Mouse (Mus musculus) right cerebral cortex, postnatal 25 days (tissue): Measurements from ENCODE around the gene Gm9918.
"Not testable (repeated sequence)": the region's sequence is repeated elsewhere in the genome, so short reads cannot be mapped to it uniquely, and the experiment has no call there.

ENCODE experiments used
- DNase-seq: peaks from one replicate; pipeline ENCODE4 v3.0.0; 2022

Gene Gm9918

DNA sequence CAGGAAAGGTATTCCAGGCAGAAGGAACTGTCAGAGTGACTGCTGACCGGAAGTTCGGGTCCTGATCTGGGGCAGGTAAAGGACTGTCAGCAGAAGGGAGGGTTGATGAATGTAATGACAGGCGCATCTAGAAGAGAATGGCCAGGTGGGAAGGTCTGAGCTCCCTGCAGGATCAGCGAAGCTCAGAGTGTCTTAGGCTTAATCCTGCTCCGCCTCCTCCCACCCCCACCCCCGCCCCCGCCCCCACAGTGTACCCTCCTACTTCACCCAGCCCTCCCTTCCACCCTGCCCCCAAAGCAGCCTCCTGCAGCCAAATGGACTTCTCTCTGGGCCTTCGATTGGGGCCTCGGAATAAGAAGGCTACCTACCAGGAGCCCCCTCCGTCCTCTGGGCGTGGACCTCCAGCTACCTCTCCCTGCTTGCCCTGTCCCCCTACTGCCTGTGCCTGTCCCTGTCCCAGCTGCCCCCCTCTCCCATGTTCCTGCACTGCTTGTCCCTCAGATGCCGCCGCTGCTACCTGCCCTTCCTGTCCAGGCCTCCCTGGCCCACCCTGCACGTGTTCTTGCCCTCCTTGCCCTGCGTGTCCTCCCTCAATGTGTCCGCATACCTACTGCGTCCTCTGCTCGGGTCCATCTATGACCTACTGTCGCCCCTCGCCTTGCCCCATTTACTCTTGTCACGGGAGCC, at the start of gene Gm9918:
Gene Gm9918 (plus strand): TSS at position 290 of the 687 bp plus-strand sequence.
- no peak for DNase-seq

DNA sequence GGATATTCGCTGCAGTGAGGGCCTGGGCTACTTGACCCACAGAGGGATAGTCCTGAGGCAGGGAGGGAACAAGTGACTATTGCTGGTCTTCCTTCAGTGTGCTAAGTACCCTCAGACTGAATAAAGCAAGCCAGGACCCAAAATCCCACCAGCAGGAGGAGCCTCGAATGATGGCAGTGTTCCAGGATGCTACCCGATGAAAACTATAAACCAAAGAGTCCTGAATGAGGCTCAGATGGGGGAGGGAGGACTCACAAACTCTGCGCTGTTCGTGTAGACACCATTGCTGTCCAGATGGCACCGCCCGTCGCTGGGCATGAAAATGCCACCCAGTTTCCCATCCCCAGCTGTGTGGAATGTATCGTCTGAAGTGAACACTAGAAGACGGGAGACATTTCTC, 48.0 kb upstream of the Gm9918 start:
- DNase-seq: no peak

DNA sequence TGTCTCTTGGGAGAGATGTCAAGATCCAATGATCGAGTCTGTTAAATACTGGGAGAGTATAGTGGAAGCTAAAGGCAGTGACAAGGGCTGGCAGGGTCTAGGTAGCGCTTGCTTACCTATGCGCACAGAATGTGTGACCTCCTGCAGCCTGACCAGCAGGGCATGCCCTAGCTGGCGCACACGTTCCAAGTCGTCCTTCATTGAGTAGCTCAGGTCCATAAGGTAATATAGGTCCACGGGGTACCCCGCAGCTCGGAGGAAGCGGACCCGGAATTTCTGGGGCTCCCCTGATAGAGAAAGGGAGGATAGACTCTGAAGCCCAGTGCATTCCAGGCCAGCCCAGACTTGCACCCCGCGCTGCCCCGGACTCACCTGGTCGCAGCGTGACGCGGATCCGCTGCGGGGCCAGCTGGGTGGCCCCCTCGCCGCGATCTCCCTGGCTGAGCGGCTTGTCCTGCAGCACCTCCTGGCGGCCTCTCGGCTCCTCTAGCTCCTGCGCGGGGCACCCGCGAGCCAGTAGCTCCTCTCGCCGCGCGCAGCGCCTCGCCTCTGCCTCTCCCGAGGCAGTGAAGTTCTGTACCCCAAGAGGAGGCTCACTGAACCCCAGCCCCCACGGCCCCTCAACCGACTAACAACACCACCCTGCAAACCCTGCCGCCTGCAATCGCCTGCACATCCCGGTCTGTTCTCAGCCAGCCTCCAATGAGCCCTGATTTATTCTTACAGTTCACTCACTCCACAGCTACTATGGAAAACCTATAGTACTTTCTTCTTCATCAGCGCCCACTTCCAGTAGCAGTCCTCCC, 46.0 kb upstream of the Gm9918 start:
- DNase-seq: peak; percentile 84

DNA sequence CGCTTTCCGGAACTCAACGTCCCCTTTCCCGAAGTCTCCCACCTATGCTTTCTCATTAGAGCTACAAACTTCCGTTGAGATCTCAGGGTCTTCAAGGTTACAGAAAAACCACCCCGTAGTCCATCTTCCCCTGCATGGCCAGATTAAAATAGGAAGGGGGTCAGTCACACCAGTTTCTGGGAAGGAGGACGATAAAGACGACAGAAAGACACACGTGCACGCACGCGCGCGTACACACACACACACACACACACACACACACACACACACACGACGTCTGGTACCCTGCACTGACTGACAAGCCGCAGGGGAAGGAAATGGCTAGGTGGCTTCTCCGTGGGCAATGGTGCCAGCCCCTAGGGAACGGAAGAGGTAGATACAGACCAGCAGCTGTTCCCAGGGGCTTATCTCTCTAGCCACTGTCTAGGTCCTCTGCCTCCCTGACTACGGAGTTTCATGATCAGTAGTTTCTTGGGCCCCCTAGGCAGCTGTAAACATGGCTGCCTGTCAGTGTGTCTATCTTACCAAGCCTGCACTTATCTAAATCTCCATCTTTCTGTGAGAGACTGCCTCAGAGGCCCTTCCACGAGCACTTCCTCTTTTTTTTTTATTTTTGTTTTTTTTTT, 45.3 kb upstream of the Gm9918 start:
- DNase-seq: no peak

DNA sequence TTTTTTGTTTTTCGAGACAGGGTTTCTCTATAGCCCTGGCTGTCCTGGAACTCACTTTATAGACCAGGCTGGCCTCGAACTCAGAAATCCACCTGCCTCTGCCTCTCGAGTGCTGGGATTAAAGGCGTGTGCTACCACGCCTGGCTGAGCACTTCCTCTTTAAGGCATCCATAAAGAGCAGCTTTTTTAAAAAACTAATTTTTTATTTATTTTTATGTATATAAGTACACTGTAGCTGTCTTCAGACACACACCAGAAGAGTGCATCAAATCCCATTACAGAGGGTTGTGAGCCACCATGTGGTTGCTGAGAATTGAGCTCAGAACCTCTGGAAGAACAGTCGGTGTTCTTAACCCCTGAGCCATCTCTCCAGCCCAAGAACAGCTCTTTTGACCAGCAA, 44.7 kb upstream of the Gm9918 start:
- not testable (repeated sequence) for DNase-seq

DNA sequence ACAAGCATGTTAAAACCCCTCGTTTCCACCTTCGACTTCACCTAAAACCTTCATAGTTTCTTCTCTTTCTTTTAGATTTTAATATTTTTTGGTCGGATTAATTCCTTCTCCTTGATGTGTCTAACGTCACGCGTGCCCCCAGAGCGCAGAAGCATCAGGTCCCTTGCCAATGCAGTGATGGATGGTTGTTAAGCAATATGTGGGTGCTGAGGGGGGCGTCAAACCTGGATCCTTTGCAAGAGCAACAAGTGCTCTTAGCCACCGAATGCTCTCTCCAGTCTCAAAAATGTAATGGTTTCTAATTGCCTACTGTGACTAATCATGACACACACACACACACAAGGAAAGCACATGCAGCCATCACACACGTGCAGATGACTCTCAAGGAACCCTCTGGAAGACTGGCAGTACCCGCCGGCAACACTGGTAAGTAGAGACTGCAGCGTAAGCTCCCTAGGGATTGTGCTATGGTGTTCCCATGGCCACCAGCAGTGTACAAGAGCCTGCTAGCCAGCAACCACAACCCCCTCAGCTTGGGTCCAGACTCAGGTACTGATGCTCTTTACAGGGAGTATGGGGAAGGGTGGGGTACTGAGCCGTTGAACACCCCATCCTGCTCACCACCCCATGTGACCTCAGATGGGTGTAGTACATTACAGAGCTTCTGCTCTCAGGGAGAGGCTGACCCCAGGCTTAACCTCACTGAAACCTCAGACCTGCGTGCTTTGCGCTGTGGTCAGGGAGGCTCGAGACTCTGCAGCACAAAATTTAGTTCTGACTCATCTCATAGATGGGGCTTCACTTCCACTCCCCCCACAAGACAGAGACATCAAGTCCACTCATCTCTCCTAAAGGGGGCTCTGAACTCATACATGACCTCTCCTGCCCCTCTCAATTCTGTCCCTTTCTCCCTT, 39.7 kb upstream of the Gm9918 start:
- no peak for DNase-seq

DNA sequence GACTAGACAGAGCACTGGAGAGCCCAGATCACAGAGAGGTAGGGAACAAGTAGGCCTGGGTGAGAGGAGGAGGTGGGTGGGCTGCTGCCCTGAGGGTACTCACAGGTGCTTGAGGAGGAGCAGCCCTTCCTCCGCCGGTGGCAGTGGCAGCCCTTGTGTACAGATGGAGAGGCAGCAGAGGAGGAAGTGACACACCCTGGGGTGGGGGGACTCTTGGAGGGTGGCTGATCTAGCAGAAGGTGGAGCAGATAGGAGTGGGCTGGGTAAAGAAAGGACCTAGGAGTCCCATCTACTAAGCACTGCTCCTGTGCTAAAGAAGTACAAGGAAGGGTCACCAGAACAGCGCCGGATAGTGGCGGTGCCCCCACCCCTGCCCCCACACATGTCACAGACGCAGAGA, 38.6 kb upstream of the Gm9918 start, which contains the start of gene Itgb7:
Gene Itgb7 (minus strand): TSS at position 197 of the 400 bp plus-strand sequence.
- DNase-seq: no peak

DNA sequence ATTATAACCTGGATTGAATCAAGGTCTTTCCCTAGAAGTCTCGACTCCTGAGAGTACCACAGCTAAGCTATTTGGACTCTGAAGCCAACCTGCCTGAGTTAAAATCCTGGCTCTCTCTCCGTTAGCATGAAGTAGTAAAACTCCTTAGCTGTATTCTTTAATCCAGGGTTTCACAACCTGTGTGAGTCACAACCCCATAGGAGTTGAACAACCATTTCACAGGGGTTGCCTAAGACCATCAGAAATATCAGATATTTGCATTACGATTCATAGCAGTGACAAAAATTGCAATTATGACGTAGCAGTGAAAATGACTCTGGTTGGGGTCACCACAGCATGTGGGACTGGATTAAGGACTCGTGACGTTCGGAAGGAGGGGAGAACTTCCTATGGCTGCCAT, 37.6 kb upstream of the Gm9918 start:
- no peak for DNase-seq

DNA sequence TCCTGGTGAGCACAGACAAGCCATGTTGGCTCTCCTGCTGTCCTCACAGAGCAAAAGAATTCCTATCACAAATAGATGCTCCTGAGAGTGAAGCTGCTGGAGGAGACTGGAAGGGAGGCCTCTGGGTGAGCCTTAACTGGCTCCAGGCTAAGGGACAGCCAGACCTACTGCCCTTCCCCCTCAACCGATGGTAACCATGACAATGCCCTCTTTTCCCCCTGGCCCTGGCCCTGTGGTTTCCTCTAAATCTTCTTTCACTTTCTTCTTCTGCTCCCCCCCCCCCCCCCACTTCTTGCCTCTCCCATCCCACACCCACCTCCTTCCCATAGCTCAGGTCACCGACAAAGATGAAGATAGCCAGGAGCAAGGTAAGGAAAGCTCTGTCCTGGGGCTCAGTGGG, 36.5 kb upstream of the Gm9918 start:
- no peak for DNase-seq

DNA sequence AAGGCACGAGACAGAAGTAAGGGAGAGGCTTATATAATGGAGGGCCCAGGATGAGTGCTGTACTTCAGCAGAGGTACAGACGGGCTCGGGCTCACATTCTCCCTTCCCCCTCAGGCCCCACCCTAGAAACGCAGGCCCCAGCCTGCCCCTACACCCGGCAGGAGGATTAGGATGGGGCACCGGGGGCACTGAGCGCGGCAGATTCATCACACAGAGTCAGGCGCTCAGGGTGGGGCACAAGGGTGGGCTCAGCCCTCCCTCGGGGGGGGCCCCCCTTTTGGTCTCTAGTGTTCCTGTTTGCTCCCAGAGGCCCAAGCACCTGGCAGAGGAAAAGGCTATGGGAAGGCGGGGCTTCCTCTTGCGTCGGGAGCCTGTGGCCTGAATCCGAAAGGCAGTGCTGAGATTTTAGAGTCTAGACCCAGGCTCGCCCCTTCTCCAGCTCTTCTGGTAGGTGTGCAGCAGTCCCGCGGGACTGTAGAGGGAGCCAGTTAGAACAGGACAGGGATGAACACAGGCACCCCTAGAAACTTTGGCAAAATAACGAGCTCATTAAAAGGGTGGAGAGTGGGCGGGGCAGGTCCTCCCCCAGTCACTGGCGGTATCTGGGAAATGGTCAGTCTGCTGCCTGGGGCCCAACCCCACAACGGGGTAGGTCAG, 34.9 kb upstream of the Gm9918 start:
- no peak for DNase-seq

DNA sequence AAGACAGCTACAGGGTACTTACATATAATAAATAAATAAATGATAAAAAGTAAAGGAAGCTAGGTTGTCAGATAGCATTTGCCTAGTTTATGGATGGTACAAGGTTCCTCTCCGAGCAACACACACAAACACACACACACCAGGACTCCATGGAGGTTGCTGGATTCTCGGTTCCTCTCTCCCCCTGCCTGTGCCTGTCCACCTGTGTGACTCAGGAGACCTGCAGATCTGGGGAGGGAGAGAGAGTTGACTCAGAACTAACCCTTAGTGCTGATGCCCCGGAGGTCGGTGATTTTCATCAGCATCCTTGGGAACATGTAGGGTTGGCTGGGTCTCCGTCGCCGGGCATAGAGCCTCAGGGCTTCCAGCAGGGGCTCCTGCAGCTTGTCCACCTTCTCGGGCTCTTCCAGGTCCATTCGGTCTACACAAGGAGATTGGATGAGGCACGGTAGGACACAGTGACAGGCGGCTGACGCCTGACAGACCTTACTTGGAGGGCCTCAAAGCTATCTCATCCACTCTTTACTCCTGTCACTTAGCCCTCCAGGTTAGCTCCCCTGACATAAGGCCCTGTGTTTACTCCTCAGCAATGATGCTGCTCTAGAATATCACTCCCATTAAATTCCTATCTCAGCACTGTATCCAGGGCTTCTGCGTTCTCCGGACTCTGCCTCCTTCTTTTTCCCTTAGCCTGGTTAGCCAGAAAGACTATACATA, 31.7 kb upstream of the Gm9918 start:
- no peak for DNase-seq

DNA sequence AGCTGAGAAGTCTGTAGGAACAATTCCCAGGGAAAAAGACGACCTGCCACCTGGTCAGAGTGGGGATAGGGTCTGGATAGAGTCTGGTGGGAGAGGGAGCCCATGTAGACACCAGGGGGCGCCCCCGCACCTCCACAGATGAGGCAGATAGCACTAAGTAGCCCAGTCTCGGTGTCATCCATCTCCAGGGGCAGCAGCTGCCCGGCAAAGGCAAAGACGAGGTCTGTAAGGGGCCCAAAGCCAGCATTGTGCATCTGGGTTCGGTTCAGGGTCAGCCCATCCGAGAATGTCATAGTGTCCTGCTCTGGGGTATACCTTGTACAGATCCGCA, 31.1 kb upstream of the Gm9918 start:
- peak; percentile 62 for DNase-seq

DNA sequence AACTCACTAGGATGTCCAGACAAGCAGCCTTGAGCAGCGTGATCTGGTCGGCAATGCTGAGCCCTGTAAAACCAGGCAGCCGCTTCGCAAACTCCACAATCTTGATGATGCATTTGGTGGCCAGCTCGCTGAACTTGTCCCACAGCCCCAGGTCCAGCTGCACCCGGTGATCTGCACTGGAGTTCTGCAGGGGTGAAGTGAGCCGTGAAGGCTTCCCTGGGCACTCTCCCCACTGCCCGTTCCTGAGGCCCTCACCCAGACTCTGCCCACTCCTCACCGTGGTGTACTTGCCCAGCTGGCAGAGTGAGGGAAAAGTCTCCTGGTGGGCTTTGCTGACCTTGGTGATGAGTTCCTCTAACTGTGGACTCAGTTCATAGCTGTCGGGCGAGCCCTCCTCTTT, 30.5 kb upstream of the Gm9918 start:
- no peak for DNase-seq

DNA sequence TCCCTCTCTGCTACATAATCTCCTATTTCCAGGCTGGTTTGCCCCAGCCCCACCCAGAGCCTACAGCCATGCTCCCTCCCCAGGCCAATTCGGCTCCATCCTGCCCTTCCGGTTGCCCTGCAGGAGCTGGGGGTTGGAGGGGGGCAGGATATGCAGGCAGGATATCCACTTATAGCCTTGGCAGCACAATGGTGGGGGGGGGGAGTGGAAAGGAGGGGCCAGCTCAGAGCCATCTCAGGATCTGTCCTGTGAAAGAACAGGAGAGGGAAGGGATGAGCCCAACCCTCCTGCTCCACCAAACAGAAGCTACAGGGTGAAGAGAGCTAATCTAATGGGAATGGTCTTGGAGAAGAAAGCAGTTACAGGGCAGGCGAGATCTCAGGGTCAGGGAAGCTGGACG, 29.8 kb upstream of the Gm9918 start:
- DNase-seq: no peak

DNA sequence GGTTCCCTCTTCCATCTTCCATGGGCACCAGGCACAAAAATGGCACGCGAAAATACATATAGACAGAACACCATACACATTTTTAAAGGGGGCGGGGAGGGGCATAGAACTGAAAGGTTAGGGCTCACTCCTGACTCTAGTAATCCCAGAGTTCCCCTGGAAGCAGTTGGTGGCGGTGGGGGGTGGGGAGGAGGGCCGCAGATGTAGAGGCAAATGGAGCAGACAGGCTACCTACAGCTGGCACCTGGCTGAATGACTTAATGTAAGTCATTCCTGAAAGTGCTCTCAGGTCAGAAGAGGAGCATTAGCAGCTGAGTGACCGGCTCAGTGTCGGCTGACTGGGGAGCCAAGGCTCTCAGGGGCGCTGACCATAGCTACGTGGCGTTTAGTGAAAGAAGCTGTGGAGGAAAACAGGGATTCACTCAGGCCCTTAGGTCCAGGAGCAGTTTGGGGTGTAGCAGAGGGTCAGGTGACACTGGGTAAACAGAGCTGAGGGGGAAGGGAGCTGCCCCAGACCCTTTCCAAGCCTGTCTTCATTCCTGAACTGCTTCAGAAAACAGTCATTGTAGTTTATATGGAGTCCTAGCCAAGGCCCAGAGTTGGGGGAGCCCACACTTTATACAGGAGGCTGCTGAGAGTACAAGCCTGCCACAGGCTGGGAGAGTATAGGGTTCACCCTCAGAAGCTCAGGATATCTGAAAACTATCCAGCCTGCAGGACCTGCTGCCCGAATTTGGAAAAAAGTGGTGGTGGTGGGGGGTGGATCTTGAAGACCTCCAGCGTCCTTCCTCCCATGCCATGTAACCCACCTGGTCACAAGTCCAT, 27.7 kb upstream of the Gm9918 start:
- DNase-seq: no peak

DNA sequence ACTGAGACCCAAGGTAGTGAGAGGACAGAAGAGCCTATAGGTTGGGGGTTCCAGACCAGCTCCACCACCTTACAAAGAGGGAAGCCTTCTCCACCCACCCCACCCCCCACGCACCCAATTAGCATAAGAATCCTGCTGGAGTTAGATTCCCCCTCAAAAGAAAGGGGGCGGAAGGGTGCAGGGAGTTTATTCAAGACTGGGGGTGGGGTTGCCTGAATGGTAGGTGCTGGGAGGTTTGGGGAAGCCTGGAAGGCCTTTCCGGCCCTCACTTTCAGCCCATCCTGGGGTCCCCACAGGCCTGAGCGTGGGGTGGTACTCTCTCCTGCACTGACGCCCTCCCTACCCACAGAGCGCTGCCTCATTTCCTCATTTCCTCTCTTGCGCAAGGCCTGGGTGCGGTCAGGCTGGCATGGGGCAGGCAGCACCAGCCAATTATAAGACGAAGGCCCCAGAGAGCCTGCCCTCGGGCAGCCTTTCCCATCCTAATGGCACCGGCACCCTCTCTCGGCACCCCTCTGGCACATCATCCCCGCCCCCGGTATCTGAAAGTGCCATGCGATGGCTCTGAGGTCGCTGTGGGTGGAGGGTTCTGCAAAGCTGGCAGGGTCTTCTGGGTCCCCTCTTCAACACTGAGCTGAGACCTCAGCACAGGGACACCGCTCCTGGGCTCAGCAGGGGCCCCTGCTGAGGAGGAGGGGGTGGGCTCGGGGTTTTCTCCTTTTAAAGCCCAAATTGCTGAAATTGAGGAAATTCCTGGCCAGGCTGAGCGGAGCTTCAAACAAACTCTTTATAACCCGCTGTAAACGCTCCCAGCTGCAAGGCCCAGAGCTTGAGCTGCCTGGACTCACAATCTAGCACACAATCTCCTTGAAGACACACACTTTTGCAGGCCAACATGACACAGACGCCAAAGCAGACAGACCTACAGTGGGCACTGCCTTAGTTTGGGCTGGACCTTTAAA, 26.9 kb upstream of the Gm9918 start:
- no peak for DNase-seq

DNA sequence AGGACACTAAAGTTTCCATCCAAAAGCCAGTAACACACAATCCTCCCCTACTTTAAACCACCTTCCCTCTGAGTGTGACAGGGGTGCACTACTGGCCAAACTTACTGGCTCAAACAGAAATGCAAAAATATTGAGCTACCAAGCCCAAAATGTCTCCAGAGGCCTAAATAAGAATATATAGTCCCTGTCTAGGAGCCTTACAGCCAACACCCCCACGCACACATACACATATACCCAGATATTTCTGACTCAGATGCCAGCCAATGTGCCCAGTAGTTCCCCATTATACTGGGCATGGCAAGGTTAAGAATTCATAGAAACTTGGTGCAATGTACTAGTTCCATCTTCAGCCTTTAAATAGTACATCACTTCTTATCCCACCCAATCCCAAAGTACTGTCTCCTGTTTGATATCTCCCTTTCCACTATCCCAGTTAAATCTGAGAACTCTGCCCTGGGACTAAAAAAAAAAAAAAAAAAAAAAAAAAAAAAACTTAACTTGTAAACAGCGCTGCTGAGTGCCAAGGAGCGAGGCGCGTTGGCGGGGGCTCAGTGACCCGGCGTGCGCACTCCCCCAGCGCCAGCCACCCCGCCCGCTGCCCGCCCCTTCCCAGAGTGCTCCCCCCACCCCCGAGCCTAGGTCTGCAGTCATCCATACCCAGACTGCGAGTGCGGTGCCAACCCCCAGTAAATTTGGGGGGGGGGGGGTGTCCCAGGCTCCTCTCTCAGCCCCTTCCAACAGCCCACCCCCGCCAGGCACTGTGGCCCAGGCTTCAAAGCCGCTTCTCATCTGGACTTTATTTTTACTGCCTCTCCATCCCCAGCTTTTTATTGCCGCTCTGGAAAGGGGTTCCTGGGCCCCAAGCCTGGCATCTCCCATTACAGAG, 25.8 kb upstream of the Gm9918 start:
- no peak for DNase-seq

DNA sequence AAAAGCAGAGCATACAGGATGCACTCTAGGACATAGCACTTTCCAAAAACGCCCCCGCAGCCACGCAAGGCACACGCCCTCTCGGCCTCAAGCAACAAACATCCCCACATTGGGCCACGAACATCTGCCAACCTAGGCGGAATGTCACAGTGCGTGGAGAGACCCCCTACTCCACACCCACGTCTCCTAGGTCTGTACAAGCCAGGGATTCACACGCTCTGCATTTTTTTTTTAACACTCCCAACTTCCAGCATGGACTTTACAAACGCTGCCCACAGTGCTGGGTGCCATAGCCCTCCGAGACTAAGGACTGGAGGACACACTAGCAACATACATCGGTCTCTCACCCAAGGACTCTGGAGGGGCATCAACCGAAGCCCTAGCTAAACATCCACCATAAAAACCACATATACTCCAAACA, 24.9 kb upstream of the Gm9918 start:
- DNase-seq: peak; percentile 17
